Mouse (Mus musculus) midbrain, embryonic 11.5 days (tissue): ENCODE measurements at regions not wholly inside any gene's neighbourhood (a gene's known extent, or its start where the extent isn't known, plus 50 kb on each side); places are given as distances from the start of the nearest gene placed in this dataset.
A peak's percentile ranks its signal among the peaks of the same experiment; 100 is the strongest.
"Not testable (repeated sequence)": the region's sequence is repeated elsewhere in the genome, so short reads cannot be mapped to it uniquely, and the experiment has no call there.

ENCODE experiments used
- ATAC-seq: fragments of 200-750 bp; cut with Nextera tagmentation; 2 replicates; pipeline ENCODE4 v1.8.0; 2017; ENCODE audit warnings: moderate TSS enrichment, moderate library complexity; ENCODE audit not compliant: low FRiP score
- DNase-seq: peaks from one replicate; pipeline ENCODE4 v3.0.0; 2015; ENCODE audit warnings: low spot score; ENCODE audit errors: missing footprints
- H3K27ac ChIP-seq: fragments of 300-500 bp; sonication (generic); 2 replicates; pipeline ENCODE4 v1.5.1; 2014; ENCODE audit warnings: low read depth, low read length
- H3K27me3 ChIP-seq: fragments of 300-500 bp; sonication (generic); 2 replicates; pipeline ENCODE4 v1.6.1; 2014; ENCODE audit warnings: mild to moderate bottlenecking, low read length, moderate library complexity, mixed read lengths; ENCODE audit not compliant: control insufficient read depth, insufficient read depth
- H3K36me3 ChIP-seq: fragments of 300-500 bp; sonication (generic); 2 replicates; pipeline ENCODE4 v1.6.1; 2014; ENCODE audit warnings: mild to moderate bottlenecking, low read length, moderate library complexity, mixed read lengths; ENCODE audit not compliant: control insufficient read depth, insufficient read depth
- H3K4me1 ChIP-seq: fragments of 300-500 bp; sonication (generic); 2 replicates; pipeline ENCODE4 v1.6.1; 2014; ENCODE audit warnings: low read length; ENCODE audit not compliant: control insufficient read depth, insufficient read depth
- H3K4me2 ChIP-seq: fragments of 300-500 bp; sonication (generic); 2 replicates; pipeline ENCODE4 v1.6.1; 2014; ENCODE audit warnings: mild to moderate bottlenecking, moderate library complexity
- H3K4me3 ChIP-seq: fragments of 300-500 bp; sonication (generic); 2 replicates; pipeline ENCODE4 v1.5.1; 2014; ENCODE audit warnings: low read depth, low read length
- H3K9ac ChIP-seq: fragments of 300-500 bp; sonication (generic); 2 replicates; pipeline ENCODE4 v1.6.1; 2014; ENCODE audit warnings: low read length
- H3K9me3 ChIP-seq: fragments of 300-500 bp; sonication (generic); 2 replicates; pipeline ENCODE4 v1.6.1; 2016; ENCODE audit warnings: low read length; ENCODE audit not compliant: control insufficient read depth
- WGBS: fragments of 180-500 bp; shearing (Covaris S2); extraction: QIAGEN DNeasy Blood & Tissue Kit; methylation state at CpG from one replicate; pipeline ENCODE4 v1.1.7; 2014; 5-methylcytosine and 5-hydroxymethylcytosine counted together

GRCm38 (mm10) chr10:57046021-57046420, 440.2 kb upstream of the Hsf2 start:
- H3K27me3 ChIP-seq, result no peaks in the 10 kb centered on the region
- H3K4me2 ChIP-seq, result no peak overlapping the region
- H3K36me3 ChIP-seq, result no peaks in the 10 kb centered on the region
- H3K4me1 ChIP-seq, result no peaks in the 10 kb centered on the region
- H3K9ac ChIP-seq, result no peak overlapping the region
- DNase-seq, result no peak
- WGBS, result 81% methylated on average over 2 of the region's 2 CpGs
- ATAC-seq, result no peak
- no peak overlapping the region for H3K27ac ChIP-seq
- H3K4me3 ChIP-seq, result no peak overlapping the region
- H3K9me3 ChIP-seq, result no peaks in the 10 kb centered on the region

- ATAC-seq, result no peak
- 80% methylated on average over 2 of the region's 2 CpGs for WGBS
Observed at GRCm38 (mm10) chr10:57046891-57047290, 439.3 kb upstream of the Hsf2 start.

GRCm38 (mm10) chr10:57047719-57048118, 438.5 kb upstream of the Hsf2 start:
- no peak overlapping the region for H3K4me2 ChIP-seq
- H3K27me3 ChIP-seq, result no peaks in the 10 kb centered on the region
- no peaks in the 10 kb centered on the region for H3K9me3 ChIP-seq
- DNase-seq (no peak), ATAC-seq (no peak)
- no peaks in the 10 kb centered on the region for H3K36me3 ChIP-seq
- H3K27ac ChIP-seq, result no peak overlapping the region
- H3K4me3 ChIP-seq, result no peak overlapping the region
- no peaks in the 10 kb centered on the region for H3K4me1 ChIP-seq
- no peak overlapping the region for H3K9ac ChIP-seq

More at GRCm38 (mm10) chr10:57046891-57047290, 439.3 kb upstream of the Hsf2 start:
- no peaks in the 10 kb centered on the region for H3K36me3 ChIP-seq
- H3K4me3 ChIP-seq, result no peak overlapping the region
- H3K9me3 ChIP-seq, result no peaks in the 10 kb centered on the region
- no peak for DNase-seq
- no peak overlapping the region for H3K9ac ChIP-seq
- no peaks in the 10 kb centered on the region for H3K27me3 ChIP-seq
- H3K27ac ChIP-seq, result no peak overlapping the region
- no peaks in the 10 kb centered on the region for H3K4me1 ChIP-seq
- H3K4me2 ChIP-seq, result no peak overlapping the region

- H3K4me3 ChIP-seq, ATAC-seq, H3K9me3 ChIP-seq, DNase-seq, H3K9ac ChIP-seq, H3K27ac ChIP-seq, H3K36me3 ChIP-seq, H3K4me1 ChIP-seq, H3K4me2 ChIP-seq, H3K27me3 ChIP-seq: not testable (repeated sequence)
- WGBS, result 90% methylated on average over 2 of the region's 2 CpGs
Observed at GRCm38 (mm10) chr10:57053375-57053774, 432.8 kb upstream of the Hsf2 start.

- Histone ChIP-seq H3K4me2 (no peak overlapping the region), H3K9me3 (no peaks in the 10 kb centered on the region), H3K4me3 (no peak overlapping the region), H3K27ac (no peak overlapping the region), H3K4me1 (no peaks in the 10 kb centered on the region), H3K27me3 (no peaks in the 10 kb centered on the region), H3K9ac (no peak overlapping the region), H3K36me3 (no peaks in the 10 kb centered on the region)
- ATAC-seq (no peak), DNase-seq (no peak)
- 98% methylated on average over 2 of the region's 2 CpGs for WGBS
Observed at GRCm38 (mm10) chr10:57090131-57090530, 396.1 kb upstream of the Hsf2 start.

- no peaks in the 10 kb centered on the region for H3K9me3 ChIP-seq
- no peak overlapping the region for H3K4me3 ChIP-seq
- ATAC-seq (no peak), DNase-seq (no peak)
- no peaks in the 10 kb centered on the region for H3K27me3 ChIP-seq
- H3K27ac ChIP-seq, result no peak overlapping the region
- H3K4me1 ChIP-seq, result no peaks in the 10 kb centered on the region
- no peaks in the 10 kb centered on the region for H3K36me3 ChIP-seq
- no peak overlapping the region for H3K9ac ChIP-seq
- WGBS, result 80% methylated on average over 3 of the region's 3 CpGs
- H3K4me2 ChIP-seq, result no peak overlapping the region
Observed at GRCm38 (mm10) chr10:57095920-57096319, 390.3 kb upstream of the Hsf2 start.

- H3K4me3 ChIP-seq, result no peak overlapping the region
- H3K4me2 ChIP-seq, result no peak overlapping the region
- H3K27me3 ChIP-seq, result no peaks in the 10 kb centered on the region
- DNase-seq, result no peak
- H3K4me1 ChIP-seq, result no peaks in the 10 kb centered on the region
- no peak overlapping the region for H3K27ac ChIP-seq
- H3K9me3 ChIP-seq, result no peaks in the 10 kb centered on the region
- no peaks in the 10 kb centered on the region for H3K36me3 ChIP-seq
- no peak for ATAC-seq
- no peak overlapping the region for H3K9ac ChIP-seq
- WGBS, result 86% methylated on average over 2 of the region's 2 CpGs
Observed at GRCm38 (mm10) chr10:57113359-57113758, 372.8 kb upstream of the Hsf2 start.

GRCm38 (mm10) chr10:57114696-57115271, 371.4 kb upstream of the Hsf2 start:
- H3K27me3 ChIP-seq, result no peaks in the 10 kb centered on the region
- H3K9me3 ChIP-seq, result no peaks in the 10 kb centered on the region
- ATAC-seq (no peak), DNase-seq (no peak)
- no peak overlapping the region for H3K4me2 ChIP-seq
- no peaks in the 10 kb centered on the region for H3K4me1 ChIP-seq
- no peak overlapping the region for H3K4me3 ChIP-seq
- H3K36me3 ChIP-seq, result no peaks in the 10 kb centered on the region
- 94% methylated on average over 8 of the region's 8 CpGs for WGBS
- H3K27ac ChIP-seq, result no peak overlapping the region
- no peak overlapping the region for H3K9ac ChIP-seq

GRCm38 (mm10) chr10:57121514-57121913, 364.7 kb upstream of the Hsf2 start:
- no peak overlapping the region for H3K27ac ChIP-seq
- no peaks in the 10 kb centered on the region for H3K36me3 ChIP-seq
- H3K4me2 ChIP-seq, result no peak overlapping the region
- peak; percentile 62 for DNase-seq
- no peak overlapping the region for H3K4me3 ChIP-seq
- H3K9me3 ChIP-seq, result no peaks in the 10 kb centered on the region
- no peaks in the 10 kb centered on the region for H3K27me3 ChIP-seq
- H3K4me1 ChIP-seq, result no peaks in the 10 kb centered on the region
- WGBS, result 86% methylated on average over 1 of the region's 1 CpGs
- ATAC-seq, result no peak
- no peak overlapping the region for H3K9ac ChIP-seq

GRCm38 (mm10) chr10:57127185-57127584, 359.0 kb upstream of the Hsf2 start:
- DNase-seq (no peak), ATAC-seq (no peak)
- H3K4me3 ChIP-seq, result no peak overlapping the region
- H3K27ac ChIP-seq, result no peak overlapping the region
- 87% methylated on average over 3 of the region's 3 CpGs for WGBS
- no peak overlapping the region for H3K9ac ChIP-seq
- H3K36me3 ChIP-seq, result no peaks in the 10 kb centered on the region
- no peak overlapping the region for H3K4me2 ChIP-seq
- no peaks in the 10 kb centered on the region for H3K4me1 ChIP-seq
- H3K9me3 ChIP-seq, result no peaks in the 10 kb centered on the region
- no peaks in the 10 kb centered on the region for H3K27me3 ChIP-seq
